Comparison of ENCODE assay signal across 9 mouse cellular contexts in genomic region chr5:125102352-125102751, GRCm38 (mm10).
DNase-seq lines count a peak whose midpoint lies in the region; ATAC-seq and TF ChIP-seq lines count a peak whose summit lies in the region.
"Had no signal": no experiment of that assay in that cellular context is flagged by ENCODE, and none has a peak within 500 bp of the region (broad histone marks: within the 10 kb centered on the region; RNA-seq: fewer than 3 reads in every experiment).

No protein-coding gene starts in this region.

- peaks cover 47% of the 10 kb centered on the region for H3K4me1 ChIP-seq in embryonic facial prominence, embryonic 15.5 days
- H3K4me1 ChIP-seq in intestine, embryonic 15.5 days (replicated peaks): peaks cover 28% of the 10 kb centered on the region
- H3K4me1 ChIP-seq in neural tube, embryonic 13.5 days (replicated peaks): peaks cover 62% of the 10 kb centered on the region

- H3K4me3 ChIP-seq in layer of hippocampus, adult 2 months: no peak overlapping the region
- no peak overlapping the region for H3K4me3 ChIP-seq in embryonic facial prominence, embryonic 15.5 days (replicated peaks)
- no peak overlapping the region for H3K4me3 ChIP-seq in intestine, embryonic 15.5 days (replicated peaks)
- H3K4me3 ChIP-seq in neural tube, embryonic 13.5 days: no peak overlapping the region

- no peaks in the 10 kb centered on the region for H3K27me3 ChIP-seq in embryonic facial prominence, embryonic 15.5 days
- H3K27me3 ChIP-seq in intestine, embryonic 15.5 days (replicated peaks): no peaks in the 10 kb centered on the region
- H3K27me3 ChIP-seq in neural tube, embryonic 13.5 days: no peaks in the 10 kb centered on the region

- H3K9me3 ChIP-seq in embryonic facial prominence, embryonic 15.5 days (replicated peaks): no peaks in the 10 kb centered on the region
- no peaks in the 10 kb centered on the region for H3K9me3 ChIP-seq in intestine, embryonic 15.5 days
- H3K9me3 ChIP-seq in neural tube, embryonic 13.5 days: no peaks in the 10 kb centered on the region

- H3K36me3 ChIP-seq in embryonic facial prominence, embryonic 15.5 days: peaks cover 74% of the 10 kb centered on the region
- peaks cover 47% of the 10 kb centered on the region for H3K36me3 ChIP-seq in intestine, embryonic 15.5 days
- peaks cover 77% of the 10 kb centered on the region for H3K36me3 ChIP-seq in neural tube, embryonic 13.5 days

- 52% methylated on average over 8 of the region's 8 CpGs for WGBS in embryonic facial prominence, embryonic 15.5 days
- WGBS in intestine, embryonic 15.5 days: 63% methylated on average over 8 of the region's 8 CpGs
- WGBS in neural tube, embryonic 13.5 days: 65% methylated on average over 8 of the region's 8 CpGs

- no peak for ATAC-seq in embryonic facial prominence, embryonic 15.5 days (ENCODE audit: insufficient number of reproducible peaks, low FRiP score, low TSS enrichment, low read depth)
- ATAC-seq in intestine, embryonic 15.5 days: peak; percentile 80
- peak; percentile 2; the same call in 1 of the 2 replicates for ATAC-seq in neural tube, embryonic 13.5 days (ENCODE audit: low read depth)

- H3K9ac ChIP-seq in embryonic facial prominence, embryonic 15.5 days: no peak overlapping the region
- H3K9ac ChIP-seq in intestine, embryonic 15.5 days: no peak overlapping the region
- H3K9ac ChIP-seq in neural tube, embryonic 13.5 days: no peak overlapping the region

- H3K27ac ChIP-seq in layer of hippocampus, adult 2 months: peak overlapping the region; percentile 36; the same call in 1 of the 2 replicates
- H3K27ac ChIP-seq in embryonic facial prominence, embryonic 15.5 days (replicated peaks): peak overlapping the region; percentile 83
- peak overlapping the region; percentile 65 for H3K27ac ChIP-seq in intestine, embryonic 15.5 days
- H3K27ac ChIP-seq in neural tube, embryonic 13.5 days (replicated peaks): peak overlapping the region; percentile 92

- no peak overlapping the region for H3K4me2 ChIP-seq in embryonic facial prominence, embryonic 15.5 days (replicated peaks)
- H3K4me2 ChIP-seq in intestine, embryonic 15.5 days (replicated peaks): peak overlapping the region; percentile 15; the same call in 1 of the 2 replicates
- no peak overlapping the region for H3K4me2 ChIP-seq in neural tube, embryonic 13.5 days

- no peak for DNase-seq in layer of hippocampus, adult 2 months (ENCODE audit: low spot score in 2 of 2)
- no peak for DNase-seq in layer of hippocampus, postnatal 36 days
- DNase-seq in natural killer cell, adult 2 months (ENCODE audit: low spot score in 2 of 2): no peak
- no peak for DNase-seq in MN1 (ENCODE audit: low spot score)
- no peak for DNase-seq in right cerebral cortex, postnatal 10 days (ENCODE audit: low spot score in 2 of 2)
- DNase-seq: adrenal gland, postnatal 25 days had no signal

- no peak for TF ChIP-seq CTCF in layer of hippocampus, adult 2 months (conservative IDR thresholded peaks at IDR 0.05)

Comparison
In these comparisons a context has a peak if more than half of its experiments do, and no peak if none do; other contexts are left out.
1. H3K27ac ChIP-seq: peak in every context shown above with its lines; median percentile 92 in neural tube, embryonic 13.5 days; 83 in embryonic facial prominence, embryonic 15.5 days; 65 in intestine, embryonic 15.5 days; 36 in layer of hippocampus, adult 2 months.